Mouse (Mus musculus) ES-Bruce4 (cell line): ENCODE results near the gene 1700123O20Rik.
A peak's percentile ranks its signal among the peaks of the same experiment; 100 is the strongest.

Experiments used
- CTCF ChIP-seq: IDR thresholded peaks from one replicate; pipeline ENCODE4 v1.8.1; 2011; ENCODE audit warnings: low read depth, low read length
- POLR2A ChIP-seq: IDR thresholded peaks from one replicate; pipeline ENCODE4 v1.8.1; 2011; ENCODE audit warnings: low read length; ENCODE audit not compliant: insufficient read depth

GRCm38 (mm10) chr14:54638210-54638609 is 47.8 kb upstream of the 1700123O20Rik start:
- TF ChIP-seq POLR2A (no peak), CTCF (peak; percentile 31)
